Mouse (Mus musculus) thymus, adult 2 months (tissue): Measurements from ENCODE around the gene Tnfaip3. TPM values are rescaled to one million over a fixed set of nuclear protein-coding genes. Genes with fewer than 3 reads are reported as not detected.
A peak's percentile ranks its signal among the peaks of the same experiment; 100 is the strongest.

ENCODE experiments used
- DNase-seq: peaks from one replicate; pipeline ENCODE4 v3.0.0; 2021
- H3K27ac ChIP-seq: fragments of 200-500 bp; 2 replicates; pipeline ENCODE4 v1.5.1; 2012; ENCODE audit warnings: low read length, control low read depth; ENCODE audit not compliant: control insufficient read depth, insufficient read depth
- H3K27me3 ChIP-seq: fragments of 200-500 bp; 2 replicates; pipeline ENCODE4 v1.6.1; 2012; ENCODE audit warnings: mild to moderate bottlenecking, low read length, moderate library complexity, mixed read lengths; ENCODE audit not compliant: control insufficient read depth, insufficient read depth
- H3K36me3 ChIP-seq: fragments of 200-500 bp; 2 replicates; pipeline ENCODE4 v1.6.1; 2012; ENCODE audit warnings: mild to moderate bottlenecking, low read length, moderate library complexity; ENCODE audit not compliant: control insufficient read depth, insufficient read depth
- H3K4me1 ChIP-seq: fragments of 200-500 bp; replicated peaks from 2 replicates; pipeline ENCODE4 v1.6.1; 2012; ENCODE audit warnings: low read length; ENCODE audit not compliant: control insufficient read depth, insufficient read depth
- H3K4me3 ChIP-seq: fragments of 200-500 bp; 2 replicates; pipeline ENCODE4 v1.5.1; 2012; ENCODE audit warnings: mild to moderate bottlenecking, low read length, control low read depth, moderate library complexity; ENCODE audit not compliant: control insufficient read depth, insufficient read depth
- CTCF ChIP-seq: fragments of 200-500 bp; IDR thresholded peaks from 2 replicates; pipeline ENCODE4 v1.5.1; 2012; ENCODE audit warnings: mild to moderate bottlenecking, control low read depth, low read length, moderate library complexity, borderline replicate concordance; ENCODE audit not compliant: control insufficient read depth, poor library complexity, insufficient read depth; ENCODE audit errors: extremely low read depth
- POLR2A ChIP-seq: fragments of 200-500 bp; IDR thresholded peaks from 2 replicates; pipeline ENCODE4 v1.6.1; 2012; ENCODE audit warnings: mild to moderate bottlenecking, low read length, control low read depth, moderate library complexity; ENCODE audit not compliant: control insufficient read depth, poor library complexity, insufficient read depth; ENCODE audit errors: extremely low read depth
- WGBS: fragments of 180-500 bp; shearing (Covaris S2); methylation state at CpG from one replicate; pipeline ENCODE4 v1.1.7; 2018; 5-methylcytosine and 5-hydroxymethylcytosine counted together
- polyA plus RNA-seq: library from polyadenylated mRNA; depleted of rRNA; stranded (reverse); fragments of >200 nt; gene quantifications from 2 replicates; pipeline ENCODE4 v1.2.3, GENCODE M21; 2012

Gene Tnfaip3
- polyA plus RNA-seq, 1 experiment: 41.0 TPM

DNA sequence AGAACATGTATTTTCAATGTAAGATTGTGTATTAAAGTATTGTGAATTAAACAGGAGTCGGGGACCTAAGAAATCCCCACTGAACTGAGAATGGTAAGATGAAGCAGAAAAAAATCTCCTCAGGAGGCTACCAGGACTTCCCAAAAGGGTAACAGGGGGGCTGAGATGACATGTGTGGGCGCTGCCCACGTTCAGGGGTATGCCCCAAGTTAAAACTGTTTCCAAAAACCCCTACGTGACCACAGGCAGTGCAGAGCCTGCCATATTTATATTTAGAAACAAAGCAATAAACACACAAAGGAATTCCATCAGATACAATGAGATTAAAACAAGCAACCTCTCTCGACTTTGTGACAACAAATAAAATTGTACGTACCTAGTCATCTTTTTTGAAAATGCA, 31.9 kb downstream of the Tnfaip3 start:
- no peak overlapping the region for H3K27ac ChIP-seq
- DNase-seq: no peak
- no peak for TF ChIP-seq CTCF
- no peak for TF ChIP-seq POLR2A
- no peak overlapping the region for H3K4me3 ChIP-seq
- no peaks in the 10 kb centered on the region for H3K36me3 ChIP-seq
- H3K27me3 ChIP-seq: no peaks in the 10 kb centered on the region
- peaks cover 4% of the 10 kb centered on the region; the same call in 1 of the 2 replicates for H3K4me1 ChIP-seq
- 68% methylated on average over 6 of the region's 6 CpGs for WGBS

DNA sequence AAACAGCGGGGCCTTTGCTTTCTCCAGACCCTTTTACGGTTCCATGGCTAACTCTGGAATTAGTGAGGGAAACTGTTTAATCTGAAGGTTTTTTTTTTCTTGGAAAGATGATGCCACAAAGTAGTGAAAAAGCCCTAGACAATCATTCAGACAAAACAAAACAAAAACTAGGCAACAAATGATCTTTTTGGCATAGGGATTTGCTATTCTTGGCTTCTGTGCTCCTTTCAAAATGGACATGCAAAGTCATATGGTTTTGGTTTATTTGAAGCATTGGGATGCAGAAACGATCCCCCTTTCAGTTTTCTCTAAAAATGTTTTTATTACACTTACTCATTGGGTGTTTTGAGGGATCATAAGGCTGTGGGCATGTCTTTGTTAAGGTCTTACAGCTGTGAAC, 41.0 kb downstream of the Tnfaip3 start:
- 89% methylated on average over 3 of the region's 3 CpGs for WGBS
- H3K27me3 ChIP-seq: no peaks in the 10 kb centered on the region
- no peaks in the 10 kb centered on the region for H3K36me3 ChIP-seq
- no peaks in the 10 kb centered on the region for H3K4me1 ChIP-seq
- no peak overlapping the region for H3K4me3 ChIP-seq
- DNase-seq: no peak
- H3K27ac ChIP-seq: no peak overlapping the region
- no peak for TF ChIP-seq POLR2A
- no peak for TF ChIP-seq CTCF

DNA sequence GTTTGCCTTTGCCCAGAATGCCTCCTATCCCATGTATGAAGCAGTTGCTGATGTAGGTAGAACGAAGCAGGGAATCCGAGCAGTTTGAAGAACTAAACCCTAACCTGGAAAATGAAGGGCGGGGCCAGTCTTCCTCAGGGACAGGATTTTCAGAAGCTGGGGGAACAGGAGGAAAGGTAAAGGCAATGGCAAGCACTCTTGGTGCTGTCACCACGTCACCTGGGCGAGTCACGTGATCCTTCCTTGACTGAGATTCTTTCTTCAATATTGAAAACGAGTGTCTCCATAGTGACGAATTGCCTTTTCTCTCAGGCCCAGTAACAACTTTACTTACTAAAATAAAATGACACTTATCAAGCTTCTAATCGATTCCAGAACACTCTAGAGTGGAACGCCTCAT, 48.6 kb downstream of the Tnfaip3 start:
- no peak for DNase-seq
- H3K4me1 ChIP-seq: peaks cover 7% of the 10 kb centered on the region
- WGBS: 97% methylated on average over 10 of the region's 10 CpGs
- no peak overlapping the region for H3K27ac ChIP-seq
- no peak overlapping the region for H3K4me3 ChIP-seq
- no peaks in the 10 kb centered on the region for H3K36me3 ChIP-seq
- H3K27me3 ChIP-seq: no peaks in the 10 kb centered on the region
- TF ChIP-seq CTCF (no peak), POLR2A (no peak)

DNA sequence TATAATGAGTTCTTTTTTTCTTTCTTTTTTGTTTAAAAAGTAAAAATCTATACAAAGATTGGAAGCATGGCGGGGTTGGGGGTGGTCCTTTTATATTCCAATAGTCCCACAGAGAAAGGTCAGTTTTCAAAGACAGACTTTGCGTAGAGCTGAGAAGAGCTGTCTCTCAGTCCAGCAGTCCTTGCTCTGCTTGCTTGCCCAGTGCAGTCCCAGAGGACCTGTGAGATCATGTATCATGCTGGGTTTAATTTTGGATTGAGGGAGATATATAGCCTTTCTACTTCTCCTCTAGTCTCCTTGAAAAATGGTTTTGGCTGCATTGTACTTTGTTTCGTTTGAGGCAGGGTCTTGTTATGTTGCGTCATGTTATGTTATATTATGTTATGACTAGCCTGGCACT, 49.9 kb downstream of the Tnfaip3 start:
- Histone ChIP-seq H3K4me1 (peaks cover 7% of the 10 kb centered on the region), H3K36me3 (no peaks in the 10 kb centered on the region), H3K27me3 (no peaks in the 10 kb centered on the region), H3K4me3 (no peak overlapping the region), H3K27ac (no peak overlapping the region)
- WGBS: 91% methylated on average over 4 of the region's 4 CpGs
- no peak for DNase-seq
- no peak for TF ChIP-seq CTCF
- TF ChIP-seq POLR2A: no peak

DNA sequence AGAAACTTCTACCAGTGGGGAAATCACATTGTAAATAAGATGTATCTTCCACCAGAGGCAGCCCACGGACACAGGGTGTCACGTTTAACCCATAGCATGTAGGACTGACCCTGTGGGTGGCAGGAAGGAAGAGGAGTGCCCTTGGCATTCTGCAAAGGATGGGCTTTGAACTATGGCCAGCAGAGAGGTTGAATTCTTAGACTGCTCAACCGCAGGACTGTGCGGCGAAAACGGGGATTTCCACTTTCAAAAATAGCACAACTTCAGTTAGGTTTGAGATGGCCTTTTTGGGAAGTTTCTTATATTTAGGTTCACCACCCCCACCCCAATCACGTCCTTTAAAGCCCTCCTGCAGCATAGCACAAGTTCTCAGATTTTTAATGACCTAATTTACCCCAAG, 50.6 kb downstream of the Tnfaip3 start:
- Histone ChIP-seq H3K4me3 (no peak overlapping the region), H3K4me1 (peaks cover 11% of the 10 kb centered on the region), H3K27ac (no peak overlapping the region), H3K27me3 (no peaks in the 10 kb centered on the region), H3K36me3 (no peaks in the 10 kb centered on the region)
- no peak for DNase-seq
- no peak for TF ChIP-seq POLR2A
- no peak for TF ChIP-seq CTCF
- 20% methylated on average over 7 of the region's 7 CpGs for WGBS

DNA sequence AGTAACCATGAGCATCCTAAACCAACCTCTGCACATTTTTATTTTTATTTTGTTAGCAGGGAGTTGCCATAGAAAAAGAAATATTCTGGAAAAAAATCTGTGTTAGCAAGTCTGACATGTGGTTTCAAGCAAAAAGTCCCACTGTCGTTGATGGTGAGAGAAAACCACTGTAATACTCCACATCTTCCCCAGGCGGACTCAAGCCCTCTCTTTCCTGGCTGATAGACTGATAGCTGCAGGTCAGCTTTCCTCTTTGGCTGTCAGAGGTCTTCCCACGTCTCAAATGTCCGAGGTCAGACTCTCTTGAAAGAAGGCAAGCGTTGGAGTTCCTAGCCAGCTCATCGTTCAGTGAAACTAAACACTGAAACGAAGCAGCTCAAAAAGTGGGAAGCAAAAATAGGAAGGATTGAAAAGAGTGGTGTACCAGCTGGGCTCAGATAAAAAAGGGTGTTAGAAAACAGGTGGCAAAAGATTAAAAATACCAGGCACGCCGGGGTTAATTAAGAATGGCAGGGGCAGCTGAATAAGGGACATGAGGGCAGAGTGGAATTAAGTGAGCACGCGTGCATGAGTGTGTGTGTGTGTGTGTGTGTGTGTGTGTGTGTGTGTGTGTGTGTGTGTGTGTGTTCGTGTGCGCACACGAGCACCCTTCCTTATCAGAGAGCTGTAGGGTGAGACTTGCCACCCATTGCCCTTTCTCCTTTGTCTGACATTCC, 55.5 kb downstream of the Tnfaip3 start:
- H3K27me3 ChIP-seq: no peaks in the 10 kb centered on the region
- H3K36me3 ChIP-seq: no peaks in the 10 kb centered on the region
- no peak overlapping the region for H3K27ac ChIP-seq
- WGBS: 37% methylated on average over 13 of the region's 14 CpGs
- DNase-seq: no peak
- H3K4me3 ChIP-seq: no peak overlapping the region
- H3K4me1 ChIP-seq: peaks cover 10% of the 10 kb centered on the region
- TF ChIP-seq POLR2A (no peak), CTCF (no peak)

DNA sequence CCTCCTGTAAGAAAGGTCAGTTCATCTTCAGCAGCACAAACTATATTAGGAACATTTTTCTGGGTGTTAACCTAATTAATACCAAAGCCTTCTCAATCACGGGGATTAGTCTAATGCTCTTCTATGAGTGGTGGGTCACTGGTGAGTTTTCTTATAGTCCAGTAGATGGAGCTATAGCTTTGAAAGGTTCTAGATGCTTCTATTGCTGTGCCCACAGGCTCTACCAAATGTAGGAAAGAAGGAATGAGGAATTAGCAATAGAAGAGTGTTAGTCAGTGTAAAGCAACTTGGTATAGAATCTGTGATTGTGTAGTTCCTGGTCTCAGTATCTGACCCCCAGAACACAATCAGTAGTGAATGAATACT, 61.8 kb downstream of the Tnfaip3 start:
- no peak overlapping the region for H3K4me3 ChIP-seq
- TF ChIP-seq POLR2A: no peak
- no peak for TF ChIP-seq CTCF
- no peaks in the 10 kb centered on the region for H3K27me3 ChIP-seq
- H3K27ac ChIP-seq: peak overlapping the region; percentile 9; the same call in 1 of the 2 replicates
- H3K36me3 ChIP-seq: no peaks in the 10 kb centered on the region
- DNase-seq: no peak
- peaks cover 10% of the 10 kb centered on the region for H3K4me1 ChIP-seq
- WGBS: 0% methylated on average over 1 of the region's 1 CpGs
